Mouse (Mus musculus) forebrain, embryonic 15.5 days (tissue): ENCODE measurements around the gene Igf2r. TPM values are rescaled to one million over a fixed set of nuclear protein-coding genes. Genes with fewer than 3 reads are reported as not detected.

ENCODE experiments used
- ATAC-seq: fragments of 200-750 bp; cut with Nextera tagmentation; replicated peaks from 2 replicates; pipeline ENCODE4 v1.8.0; 2017; ENCODE audit warnings: mild to moderate bottlenecking, moderate TSS enrichment, moderate library complexity
- H3K27ac ChIP-seq: fragments of 300-500 bp; sonication (generic); replicated peaks from 2 replicates; pipeline ENCODE4 v1.5.1; 2015; ENCODE audit warnings: mild to moderate bottlenecking, inconsistent platforms
- H3K27me3 ChIP-seq: fragments of 300-500 bp; sonication (generic); 2 replicates; pipeline ENCODE4 v1.6.1; 2015; ENCODE audit warnings: inconsistent platforms
- H3K36me3 ChIP-seq: fragments of 300-500 bp; sonication (generic); 2 replicates; pipeline ENCODE4 v1.6.1; 2015; ENCODE audit warnings: mild to moderate bottlenecking, inconsistent platforms
- H3K4me1 ChIP-seq: fragments of 300-500 bp; sonication (generic); 2 replicates; pipeline ENCODE4 v1.6.1; 2015; ENCODE audit warnings: inconsistent platforms
- H3K4me2 ChIP-seq: fragments of 300-500 bp; sonication (generic); replicated peaks from 2 replicates; pipeline ENCODE4 v1.6.1; 2015; ENCODE audit warnings: mild to moderate bottlenecking, inconsistent platforms
- H3K4me3 ChIP-seq: fragments of 300-500 bp; sonication (generic); 2 replicates; pipeline ENCODE4 v1.5.1; 2015; ENCODE audit warnings: mild to moderate bottlenecking, inconsistent platforms
- H3K9ac ChIP-seq: fragments of 300-500 bp; sonication (generic); replicated peaks from 2 replicates; pipeline ENCODE4 v1.6.1; 2015; ENCODE audit warnings: mild to moderate bottlenecking, inconsistent platforms
- H3K9me3 ChIP-seq: fragments of 300-500 bp; sonication (generic); 2 replicates; pipeline ENCODE4 v1.6.1; 2016; ENCODE audit warnings: inconsistent platforms
- WGBS: fragments of 180-500 bp; shearing (Covaris S2); methylation state at CpG from one replicate; pipeline ENCODE4 v1.1.7; 2015; ENCODE audit warnings: mixed read lengths; 5-methylcytosine and 5-hydroxymethylcytosine counted together
- polyA plus RNA-seq: library from polyadenylated mRNA; unstranded; fragments of >200 nt; fragmentation: Nextera tagmentation; extraction: Ambion mirVana; gene quantifications from 2 replicates; pipeline ENCODE4 v1.2.1, GENCODE M21; 2015

Gene Igf2r
- polyA plus RNA-seq, 1 experiment from 2014 or later = 11.0 TPM

DNA sequence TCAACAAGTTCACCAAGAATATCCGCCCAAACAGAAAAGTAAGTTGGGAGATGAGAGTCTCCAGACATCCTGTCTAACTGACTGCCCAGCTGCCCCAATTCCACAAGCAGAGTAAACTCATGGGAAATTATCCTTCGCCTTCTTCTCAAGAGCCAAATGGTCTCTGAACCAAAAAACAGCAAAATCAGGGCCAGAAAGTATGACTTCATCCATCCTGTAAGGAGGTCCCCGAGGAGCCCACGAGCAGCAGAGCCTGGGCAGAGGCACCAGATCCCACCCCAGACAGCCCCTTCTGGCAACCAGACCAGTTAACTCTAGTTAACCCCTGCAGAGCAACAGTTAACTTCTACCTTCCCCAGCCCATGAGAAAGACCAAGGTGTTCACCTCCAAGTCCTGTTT, 29.9 kb downstream of the Igf2r start:
- Histone ChIP-seq H3K36me3 (peaks cover 49% of the 10 kb centered on the region; the same call in 1 of the 2 replicates), H3K4me3 (no peak overlapping the region), H3K27me3 (no peaks in the 10 kb centered on the region), H3K27ac (no peak overlapping the region; the same call in 1 of the 2 replicates), H3K4me1 (no peaks in the 10 kb centered on the region; the same call in 1 of the 2 replicates), H3K9me3 (peaks cover 11% of the 10 kb centered on the region), H3K9ac (no peak overlapping the region), H3K4me2 (no peak overlapping the region)
- WGBS = 80% methylated on average over 4 of the region's 4 CpGs
- no peak for ATAC-seq

DNA sequence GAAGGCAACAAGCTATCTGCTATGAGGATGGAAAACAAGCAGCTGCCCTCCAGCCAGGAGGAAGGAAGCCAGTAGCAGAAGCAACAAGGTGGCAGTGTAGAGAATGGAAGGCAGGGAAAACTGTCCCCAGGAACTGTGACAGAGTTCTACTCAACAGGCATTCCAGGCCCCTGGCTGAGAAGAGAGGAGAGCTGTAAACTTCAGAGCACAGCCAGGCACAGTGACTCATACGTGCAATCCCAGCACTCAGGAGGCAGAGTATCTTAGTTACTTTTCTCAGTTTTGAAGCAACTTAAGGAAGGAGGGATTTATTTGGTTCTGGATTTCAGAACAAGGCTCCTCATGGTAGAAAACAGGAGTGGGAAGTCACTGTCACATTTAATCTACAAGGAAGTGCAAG, 31.5 kb downstream of the Igf2r start:
- Histone ChIP-seq H3K4me1 (no peaks in the 10 kb centered on the region; the same call in 1 of the 2 replicates), H3K36me3 (peaks cover 45% of the 10 kb centered on the region; the same call in 1 of the 2 replicates), H3K27me3 (no peaks in the 10 kb centered on the region), H3K27ac (no peak overlapping the region), H3K4me3 (no peak overlapping the region), H3K9me3 (peaks cover 7% of the 10 kb centered on the region; the same call in 1 of the 2 replicates), H3K4me2 (no peak overlapping the region), H3K9ac (no peak overlapping the region)
- no peak for ATAC-seq
- WGBS = 65% methylated on average over 1 of the region's 1 CpGs

DNA sequence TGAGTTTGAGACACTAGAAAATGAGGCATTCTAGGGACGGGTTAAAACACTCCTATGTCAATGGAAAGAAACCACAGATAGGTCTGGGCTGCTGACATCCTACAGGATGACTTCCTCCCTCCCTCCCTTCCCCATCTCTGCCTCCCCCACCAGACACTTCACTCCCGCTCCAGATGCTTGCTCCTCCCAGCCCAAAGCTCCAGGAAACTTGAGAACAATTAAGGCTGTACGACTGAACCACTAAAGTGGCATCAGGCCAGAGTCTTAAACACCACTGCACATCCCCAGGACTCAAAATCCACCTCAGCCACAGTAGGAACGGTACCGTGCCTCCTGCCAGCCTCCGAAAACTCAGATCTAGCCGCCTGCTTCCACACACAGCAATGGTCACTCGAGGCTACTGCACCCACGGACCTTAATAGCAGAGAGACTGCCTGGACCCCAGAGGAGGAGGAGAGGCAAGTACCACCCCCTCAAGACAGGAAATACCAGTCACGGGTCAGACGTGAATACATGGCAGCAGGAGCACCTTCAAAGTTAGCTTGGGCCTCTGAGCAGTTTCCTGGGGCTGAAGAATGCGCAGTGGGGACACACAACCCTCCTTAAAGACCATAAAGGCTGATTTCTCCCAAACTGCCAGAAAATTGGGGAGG, 35.1 kb downstream of the Igf2r start:
- H3K9ac ChIP-seq = no peak overlapping the region
- no peak overlapping the region for H3K4me2 ChIP-seq
- WGBS = 71% methylated on average over 12 of the region's 12 CpGs
- no peaks in the 10 kb centered on the region for H3K27me3 ChIP-seq
- H3K9me3 ChIP-seq = no peaks in the 10 kb centered on the region
- H3K4me1 ChIP-seq = no peaks in the 10 kb centered on the region
- peaks cover 30% of the 10 kb centered on the region; the same call in 1 of the 2 replicates for H3K36me3 ChIP-seq
- no peak for ATAC-seq
- no peak overlapping the region for H3K4me3 ChIP-seq
- H3K27ac ChIP-seq = no peak overlapping the region

DNA sequence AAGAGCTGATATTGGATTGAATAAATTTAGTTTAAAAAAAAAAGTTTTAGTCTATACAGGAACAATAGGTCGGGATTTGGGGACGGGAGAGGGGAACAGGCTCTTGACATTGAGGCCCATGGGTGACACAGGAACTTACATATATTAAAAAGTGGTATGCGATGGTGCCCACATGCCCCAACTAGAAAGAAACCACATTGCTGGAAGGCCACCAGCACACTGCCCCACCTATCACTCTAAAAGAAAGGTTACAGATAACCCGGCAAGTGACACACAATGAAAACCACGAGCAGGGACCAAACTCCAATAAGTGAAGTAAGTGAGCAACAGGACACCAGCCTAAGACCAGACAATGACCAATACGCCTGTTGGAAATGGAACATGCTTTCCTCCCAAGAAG, 36.3 kb downstream of the Igf2r start:
- 94% methylated on average over 6 of the region's 6 CpGs for WGBS

DNA sequence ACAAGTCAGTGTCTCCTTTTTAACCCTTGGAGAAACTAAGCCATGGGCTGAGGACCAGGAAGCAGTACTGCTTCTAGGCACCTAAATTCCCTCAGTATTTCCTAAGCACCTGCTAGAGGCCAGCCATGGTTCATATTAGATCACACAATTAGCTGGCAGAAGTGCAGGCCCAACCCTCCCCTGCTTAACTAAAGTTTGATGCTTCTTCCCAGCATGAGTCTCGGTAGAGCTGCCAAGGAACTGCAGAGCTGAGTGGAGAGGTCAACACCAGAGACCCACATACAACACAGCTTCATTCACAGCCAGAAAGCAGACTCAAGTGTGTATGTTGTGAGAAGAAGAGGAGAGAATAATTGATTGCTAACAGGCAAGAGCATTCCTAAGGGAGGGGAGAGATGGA, 40.9 kb downstream of the Igf2r start:
- Histone ChIP-seq H3K4me2 (no peak overlapping the region), H3K9me3 (no peaks in the 10 kb centered on the region), H3K4me3 (no peak overlapping the region), H3K27me3 (no peaks in the 10 kb centered on the region), H3K9ac (no peak overlapping the region), H3K27ac (no peak overlapping the region), H3K4me1 (peaks cover 14% of the 10 kb centered on the region), H3K36me3 (peaks cover 22% of the 10 kb centered on the region; the same call in 1 of the 2 replicates)
- no peak for ATAC-seq
- WGBS = 35% methylated on average over 1 of the region's 1 CpGs

More for the DNA sequence above, 36.3 kb downstream of the Igf2r start:
- no peaks in the 10 kb centered on the region for H3K9me3 ChIP-seq
- H3K4me1 ChIP-seq = no peaks in the 10 kb centered on the region
- no peak overlapping the region for H3K4me2 ChIP-seq
- no peak for ATAC-seq
- no peak overlapping the region for H3K4me3 ChIP-seq
- H3K27me3 ChIP-seq = no peaks in the 10 kb centered on the region
- H3K9ac ChIP-seq = no peak overlapping the region
- H3K36me3 ChIP-seq = peaks cover 29% of the 10 kb centered on the region; the same call in 1 of the 2 replicates
- H3K27ac ChIP-seq = no peak overlapping the region

DNA sequence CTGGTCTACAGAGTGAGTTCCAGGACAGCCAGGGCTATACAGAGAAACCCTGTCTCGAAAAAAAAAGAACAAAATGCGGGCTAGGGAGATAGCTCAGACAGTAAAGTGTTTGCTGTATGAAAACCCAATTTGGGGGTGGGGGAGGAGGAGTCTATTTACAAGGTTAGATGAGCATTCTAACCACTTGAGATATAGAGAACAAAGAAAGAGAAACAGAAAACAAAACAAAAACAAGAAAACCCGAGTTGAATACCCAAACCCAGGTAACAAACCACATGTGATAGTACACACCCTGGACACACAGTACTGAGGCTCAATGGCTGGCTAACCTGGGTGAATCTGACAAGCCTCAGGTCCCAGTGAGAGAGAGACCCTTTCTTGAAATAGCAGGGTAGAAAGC, 41.7 kb downstream of the Igf2r start:
- peaks cover 22% of the 10 kb centered on the region; the same call in 1 of the 2 replicates for H3K36me3 ChIP-seq
- H3K4me2 ChIP-seq = no peak overlapping the region
- H3K4me1 ChIP-seq = peaks cover 14% of the 10 kb centered on the region
- no peaks in the 10 kb centered on the region for H3K27me3 ChIP-seq
- no peak for ATAC-seq
- 79% methylated on average over 3 of the region's 3 CpGs for WGBS
- H3K27ac ChIP-seq = no peak overlapping the region
- H3K9me3 ChIP-seq = no peaks in the 10 kb centered on the region
- no peak overlapping the region for H3K4me3 ChIP-seq
- H3K9ac ChIP-seq = no peak overlapping the region

DNA sequence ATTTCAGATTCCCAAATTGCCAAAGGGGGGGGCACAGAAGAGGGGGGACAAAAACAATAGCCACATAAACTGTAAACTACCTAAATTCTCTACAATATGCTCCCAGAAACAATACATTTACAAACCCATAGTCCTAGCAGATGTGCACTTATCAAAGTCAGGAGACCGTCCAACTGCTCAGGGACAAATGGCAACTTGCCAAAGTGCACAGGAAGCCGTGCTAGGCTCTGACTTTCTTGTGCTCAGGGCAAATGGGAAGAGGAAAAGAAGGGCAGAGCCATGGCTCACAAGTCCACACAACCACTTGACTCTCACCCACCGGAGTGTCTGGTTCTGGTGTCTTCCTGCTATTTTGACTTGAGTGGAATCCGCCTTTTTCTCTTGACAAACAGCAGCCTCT, 43.6 kb downstream of the Igf2r start:
- ATAC-seq = no peak
- H3K9ac ChIP-seq = no peak overlapping the region
- no peak overlapping the region for H3K4me2 ChIP-seq
- WGBS = 53% methylated on average over 4 of the region's 4 CpGs
- no peaks in the 10 kb centered on the region for H3K9me3 ChIP-seq
- H3K27ac ChIP-seq = peak overlapping the region; percentile 49
- H3K4me3 ChIP-seq = no peak overlapping the region
- H3K4me1 ChIP-seq = peaks cover 14% of the 10 kb centered on the region
- no peaks in the 10 kb centered on the region for H3K27me3 ChIP-seq
- peaks cover 24% of the 10 kb centered on the region; the same call in 1 of the 2 replicates for H3K36me3 ChIP-seq

DNA sequence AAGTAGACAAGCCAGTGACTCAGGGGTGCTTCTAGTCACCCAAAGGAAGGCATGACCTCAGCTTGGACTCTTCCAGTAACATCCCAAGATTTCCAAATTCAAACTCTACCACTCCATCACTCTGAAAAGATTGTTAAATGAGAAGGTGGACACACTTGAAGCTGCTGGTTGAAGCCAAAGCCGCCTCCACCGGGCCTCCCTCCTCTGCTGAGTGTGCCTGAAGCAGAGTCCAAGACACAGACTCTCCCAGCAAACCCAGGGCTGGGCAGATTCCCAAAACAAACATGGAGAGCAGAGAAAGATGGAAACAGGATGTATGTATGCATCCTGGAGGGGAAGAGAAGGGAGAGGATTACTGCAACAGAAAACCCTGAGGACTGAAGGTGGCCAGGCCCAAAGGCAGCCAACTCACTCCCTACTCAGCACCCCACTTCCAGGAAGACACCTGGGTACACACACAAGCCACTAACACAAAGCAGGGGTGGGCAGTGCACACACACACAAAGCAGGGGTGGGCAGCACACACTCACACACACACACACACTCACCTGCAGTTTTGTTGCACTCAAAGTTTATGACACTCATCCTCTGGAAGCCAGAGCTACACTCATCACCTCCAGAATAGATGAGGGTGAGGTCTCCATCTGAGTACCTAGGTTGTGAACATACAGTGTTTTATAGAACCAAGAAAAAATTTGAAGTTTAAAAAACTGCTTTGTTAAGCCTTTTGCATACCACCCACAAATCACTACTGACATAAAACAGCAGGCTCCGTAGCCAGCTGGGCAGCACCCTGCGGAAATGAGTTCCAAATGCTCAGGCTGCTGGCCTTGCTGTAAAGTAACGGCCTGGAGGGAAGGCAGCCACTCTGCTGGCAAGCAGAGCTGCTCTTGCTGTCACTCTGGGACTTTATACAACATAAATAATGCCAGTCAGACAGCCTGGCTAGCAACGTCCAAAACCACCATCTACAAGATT, 44.4 kb downstream of the Igf2r start:
- no peaks in the 10 kb centered on the region for H3K9me3 ChIP-seq
- ATAC-seq = 0 out of 2 replicates have a peak, but pooled peaks have one; percentile 31
- peak overlapping the region; percentile 49; the same call in 1 of the 2 replicates for H3K27ac ChIP-seq
- 57% methylated on average over 6 of the region's 6 CpGs for WGBS
- no peak overlapping the region for H3K4me3 ChIP-seq
- H3K27me3 ChIP-seq = no peaks in the 10 kb centered on the region
- H3K36me3 ChIP-seq = peaks cover 21% of the 10 kb centered on the region; the same call in 1 of the 2 replicates
- peaks cover 14% of the 10 kb centered on the region for H3K4me1 ChIP-seq
- no peak overlapping the region for H3K4me2 ChIP-seq
- H3K9ac ChIP-seq = no peak overlapping the region

DNA sequence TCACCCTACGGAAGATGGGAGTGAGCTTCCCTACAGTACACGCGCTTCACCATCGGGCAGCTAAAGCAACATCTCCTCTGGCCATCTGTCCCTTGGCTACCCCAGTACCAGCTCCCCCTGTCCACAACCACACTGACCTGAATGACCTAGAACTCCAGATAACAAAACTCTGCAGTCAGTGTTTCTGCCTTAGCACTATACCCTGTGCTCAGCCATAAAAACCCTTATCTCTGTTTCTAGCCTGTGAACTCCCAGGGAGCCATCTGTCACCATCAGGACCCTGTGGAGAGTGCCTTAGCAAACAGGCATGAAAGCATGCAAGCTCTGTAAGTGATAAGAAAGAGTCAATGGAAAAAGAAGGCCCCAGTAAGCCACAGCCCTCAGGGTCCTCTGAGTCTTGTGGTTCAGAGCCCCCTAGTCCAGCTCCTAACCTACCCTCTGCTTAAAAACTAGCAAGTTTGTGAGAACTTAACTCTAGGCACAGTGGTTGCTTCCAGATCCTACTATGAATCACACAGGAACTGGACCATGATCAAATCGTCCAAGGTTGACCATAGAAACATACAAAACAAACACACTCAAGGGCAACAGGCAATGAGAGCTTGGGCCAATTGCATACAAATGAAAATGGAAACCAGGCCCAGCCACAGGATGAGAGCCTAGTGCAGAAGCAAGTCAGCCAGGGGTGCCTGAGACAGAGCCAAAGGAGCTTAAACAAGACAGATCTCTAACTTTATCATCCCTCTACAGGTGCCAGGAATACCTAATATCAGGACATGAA, 45.3 kb downstream of the Igf2r start:
- 95% methylated on average over 5 of the region's 5 CpGs for WGBS
- Histone ChIP-seq H3K36me3 (peaks cover 27% of the 10 kb centered on the region; the same call in 1 of the 2 replicates), H3K9me3 (no peaks in the 10 kb centered on the region), H3K27ac (no peak overlapping the region), H3K4me1 (peaks cover 14% of the 10 kb centered on the region), H3K27me3 (no peaks in the 10 kb centered on the region), H3K4me2 (no peak overlapping the region), H3K4me3 (no peak overlapping the region), H3K9ac (no peak overlapping the region)
- ATAC-seq = no peak

DNA sequence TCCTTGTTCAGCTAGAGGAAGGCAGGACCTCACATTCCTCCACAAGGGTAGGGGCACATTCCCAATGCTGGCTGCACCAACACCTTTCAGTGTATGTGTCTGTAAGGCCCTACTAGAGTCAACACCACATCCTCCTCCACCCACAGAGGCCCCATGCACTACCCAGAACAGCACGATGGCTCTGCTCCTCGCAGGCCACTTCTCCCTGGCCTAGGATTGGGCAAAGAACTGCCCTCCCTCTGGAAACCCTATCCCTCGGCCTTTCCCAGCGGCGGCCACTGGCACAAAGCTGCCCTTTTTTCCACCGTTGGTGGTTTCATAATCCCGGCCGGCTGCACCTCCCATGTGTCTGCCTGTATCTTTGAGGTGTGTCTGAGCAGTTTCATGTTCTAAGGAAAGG, 46.8 kb downstream of the Igf2r start:
- Histone ChIP-seq H3K9ac (no peak overlapping the region), H3K4me3 (no peak overlapping the region), H3K4me2 (no peak overlapping the region), H3K9me3 (no peaks in the 10 kb centered on the region), H3K27me3 (no peaks in the 10 kb centered on the region), H3K36me3 (peaks cover 25% of the 10 kb centered on the region), H3K27ac (no peak overlapping the region), H3K4me1 (peaks cover 20% of the 10 kb centered on the region)
- 62% methylated on average over 8 of the region's 8 CpGs for WGBS
- ATAC-seq = no peak

DNA sequence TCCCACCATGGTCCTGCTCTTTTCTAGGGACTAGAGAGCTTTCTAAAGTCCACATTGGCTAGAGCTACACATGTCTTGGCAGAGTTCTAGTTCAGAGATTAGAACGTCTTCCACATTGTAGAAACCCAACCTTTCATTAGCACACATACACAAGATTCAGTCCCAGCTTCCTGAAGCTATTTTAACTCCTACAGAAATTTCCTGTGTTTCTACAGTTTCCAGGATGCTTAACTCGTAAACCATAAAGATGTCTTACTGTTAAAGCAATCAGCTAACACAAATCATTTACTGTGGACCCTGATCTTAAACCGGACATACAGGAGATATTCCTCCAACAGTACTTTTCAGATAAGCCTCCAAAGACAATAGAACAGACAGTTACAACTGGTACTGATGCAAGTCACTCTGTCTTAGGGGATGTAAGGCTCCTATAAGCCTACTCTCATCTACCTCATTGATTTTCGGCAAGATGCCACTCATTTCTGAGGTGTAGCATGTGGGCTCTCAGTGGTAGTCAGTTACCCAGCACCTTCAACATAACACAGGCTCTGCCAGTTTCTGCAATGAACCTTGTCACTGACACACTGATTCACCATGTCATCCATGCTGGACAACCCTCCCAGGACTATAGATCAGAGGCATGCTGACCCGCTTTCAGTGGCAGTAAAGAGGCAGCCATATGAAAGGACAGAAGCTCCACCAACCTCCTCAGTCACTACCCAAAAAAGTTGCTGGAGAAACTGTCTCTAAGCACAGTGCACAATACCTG, 48.2 kb downstream of the Igf2r start:
- Histone ChIP-seq H3K4me3 (no peak overlapping the region), H3K36me3 (peaks cover 30% of the 10 kb centered on the region), H3K9ac (no peak overlapping the region), H3K27me3 (no peaks in the 10 kb centered on the region), H3K4me1 (peaks cover 23% of the 10 kb centered on the region), H3K4me2 (no peak overlapping the region), H3K9me3 (no peaks in the 10 kb centered on the region), H3K27ac (no peak overlapping the region)
- no peak for ATAC-seq
- 90% methylated on average over 5 of the region's 5 CpGs for WGBS
